Mouse (Mus musculus) forebrain, embryonic 12.5 days (tissue): ENCODE results near the gene Tuba3a. TPM values are rescaled to one million over a fixed set of nuclear protein-coding genes. Genes with fewer than 3 reads are reported as not detected.

Experiments used
- ATAC-seq: fragments of 200-750 bp; cut with Nextera tagmentation; 2 replicates; pipeline ENCODE4 v1.8.0; 2017; ENCODE audit warnings: moderate TSS enrichment; ENCODE audit not compliant: low FRiP score
- H3K27ac ChIP-seq: fragments of 300-500 bp; sonication (generic); 2 replicates; pipeline ENCODE4 v1.5.1; 2016; ENCODE audit warnings: mild to moderate bottlenecking
- H3K27me3 ChIP-seq: fragments of 300-500 bp; sonication (generic); 2 replicates; pipeline ENCODE4 v1.6.1; 2016; ENCODE audit warnings: mild to moderate bottlenecking
- H3K36me3 ChIP-seq: fragments of 300-500 bp; sonication (generic); replicated peaks from 2 replicates; pipeline ENCODE4 v1.6.1; 2016; ENCODE audit warnings: mild to moderate bottlenecking
- H3K4me1 ChIP-seq: fragments of 300-500 bp; sonication (generic); 2 replicates; pipeline ENCODE4 v1.6.1; 2016
- H3K4me2 ChIP-seq: fragments of 300-500 bp; sonication (generic); 2 replicates; pipeline ENCODE4 v1.6.1; 2016; ENCODE audit warnings: mild to moderate bottlenecking, moderate library complexity
- H3K4me3 ChIP-seq: fragments of 300-500 bp; sonication (generic); replicated peaks from 2 replicates; pipeline ENCODE4 v1.5.1; 2016; ENCODE audit warnings: mild to moderate bottlenecking
- H3K9ac ChIP-seq: fragments of 300-500 bp; sonication (generic); 2 replicates; pipeline ENCODE4 v1.6.1; 2016; ENCODE audit warnings: mild to moderate bottlenecking
- H3K9me3 ChIP-seq: fragments of 300-500 bp; sonication (generic); 2 replicates; pipeline ENCODE4 v1.6.1; 2016
- WGBS: fragments of 180-500 bp; shearing (Covaris S2); methylation state at CpG from one replicate; pipeline ENCODE4 v1.1.7; 2016; 5-methylcytosine and 5-hydroxymethylcytosine counted together
- polyA plus RNA-seq: library from polyadenylated mRNA; unstranded; fragments of >200 nt; fragmentation: Nextera tagmentation; extraction: Ambion mirVana; gene quantifications from 2 replicates; pipeline ENCODE4 v1.2.1, GENCODE M21; 2016

Tuba3a gene
- not detected in 2 replicates for polyA plus RNA-seq

GRCm38 (mm10) chr6:125285890-125286289 is at the start of gene Tuba3a:
Tuba3a (minus strand) TSS chr6:125286042.
- no peak within 1 kb of the TSS for H3K4me3 ChIP-seq
- ATAC-seq, result no peak
- H3K4me2 ChIP-seq, result no peak within 1 kb of the TSS
- no peaks in the 10 kb centered on the region for H3K9me3 ChIP-seq
- H3K27ac ChIP-seq, result no peak within 1 kb of the TSS
- H3K27me3 ChIP-seq, result no peaks in the 10 kb centered on the region
- no peaks in the 10 kb centered on the region for H3K36me3 ChIP-seq
- no peaks in the 10 kb centered on the region for H3K4me1 ChIP-seq
- WGBS, result 94% methylated on average over 22 of the region's 22 CpGs
- no peak within 1 kb of the TSS for H3K9ac ChIP-seq

GRCm38 (mm10) chr6:125334356-125334755 is 48.5 kb upstream of the Tuba3a start:
- no peaks in the 10 kb centered on the region for H3K9me3 ChIP-seq
- H3K36me3 ChIP-seq, result no peaks in the 10 kb centered on the region
- no peak overlapping the region for H3K4me3 ChIP-seq
- no peak for ATAC-seq
- no peak overlapping the region for H3K27ac ChIP-seq
- peaks cover 3% of the 10 kb centered on the region; the same call in 1 of the 2 replicates for H3K4me1 ChIP-seq
- no peak overlapping the region for H3K4me2 ChIP-seq
- 51% methylated on average over 2 of the region's 2 CpGs for WGBS
- H3K27me3 ChIP-seq, result 0 out of 2 replicates have a peak, but pooled peaks cover 8% of the 10 kb centered on the region
- H3K9ac ChIP-seq, result no peak overlapping the region

- H3K4me1 ChIP-seq, result peaks cover 3% of the 10 kb centered on the region; the same call in 1 of the 2 replicates
- H3K27me3 ChIP-seq, result 0 out of 2 replicates have a peak, but pooled peaks cover 8% of the 10 kb centered on the region
- 79% methylated on average over 14 of the region's 14 CpGs for WGBS
- H3K27ac ChIP-seq, result no peak overlapping the region
- no peaks in the 10 kb centered on the region for H3K36me3 ChIP-seq
- H3K4me2 ChIP-seq, result no peak overlapping the region
- H3K9ac ChIP-seq, result no peak overlapping the region
- no peaks in the 10 kb centered on the region for H3K9me3 ChIP-seq
- no peak for ATAC-seq
- H3K4me3 ChIP-seq, result no peak overlapping the region
Measured at GRCm38 (mm10) chr6:125333112-125333899, 47.5 kb upstream of the Tuba3a start.

- Histone ChIP-seq H3K4me1 (peaks cover 3% of the 10 kb centered on the region; the same call in 1 of the 2 replicates), H3K27me3 (0 out of 2 replicates have a peak, but pooled peaks cover 8% of the 10 kb centered on the region), H3K36me3 (no peaks in the 10 kb centered on the region), H3K4me3 (peak overlapping the region; percentile 55), H3K27ac (no peak overlapping the region), H3K9me3 (no peaks in the 10 kb centered on the region), H3K4me2 (peak overlapping the region; percentile 77), H3K9ac (peak overlapping the region; percentile 64)
- peak; percentile 93 for ATAC-seq
- whole genome bisulfite sequencing, result under 1% methylated on average over 39 of the region's 39 CpGs
Measured at GRCm38 (mm10) chr6:125330626-125331326, 44.9 kb upstream of the Tuba3a start.

GRCm38 (mm10) chr6:125328243-125328642 is 42.4 kb upstream of the Tuba3a start:
- Histone ChIP-seq H3K4me3 (no peak overlapping the region), H3K9me3 (no peaks in the 10 kb centered on the region), H3K27ac (no peak overlapping the region), H3K9ac (no peak overlapping the region), H3K36me3 (no peaks in the 10 kb centered on the region), H3K4me1 (peaks cover 3% of the 10 kb centered on the region; the same call in 1 of the 2 replicates), H3K27me3 (peaks cover 8% of the 10 kb centered on the region; the same call in 1 of the 2 replicates), H3K4me2 (no peak overlapping the region)
- ATAC-seq, result no peak
- WGBS, result 83% methylated on average over 5 of the region's 5 CpGs

- peaks cover 33% of the 10 kb centered on the region for H3K27me3 ChIP-seq
- H3K4me1 ChIP-seq, result peaks cover 7% of the 10 kb centered on the region; the same call in 1 of the 2 replicates
- no peak for ATAC-seq
- H3K27ac ChIP-seq, result no peak overlapping the region
- H3K4me2 ChIP-seq, result no peak overlapping the region
- no peak overlapping the region for H3K4me3 ChIP-seq
- H3K9me3 ChIP-seq, result no peaks in the 10 kb centered on the region
- no peaks in the 10 kb centered on the region for H3K36me3 ChIP-seq
- WGBS, result 75% methylated on average over 6 of the region's 6 CpGs
- H3K9ac ChIP-seq, result no peak overlapping the region
Measured at GRCm38 (mm10) chr6:125325337-125325736, 39.5 kb upstream of the Tuba3a start.

GRCm38 (mm10) chr6:125323547-125323946 is 37.7 kb upstream of the Tuba3a start:
- H3K27ac ChIP-seq, result no peak overlapping the region
- no peak for ATAC-seq
- H3K36me3 ChIP-seq, result no peaks in the 10 kb centered on the region
- H3K9ac ChIP-seq, result no peak overlapping the region
- no peak overlapping the region for H3K4me2 ChIP-seq
- H3K27me3 ChIP-seq, result peaks cover 47% of the 10 kb centered on the region
- 75% methylated on average over 6 of the region's 6 CpGs for WGBS
- H3K4me1 ChIP-seq, result peaks cover 7% of the 10 kb centered on the region; the same call in 1 of the 2 replicates
- H3K9me3 ChIP-seq, result no peaks in the 10 kb centered on the region
- H3K4me3 ChIP-seq, result no peak overlapping the region

GRCm38 (mm10) chr6:125322794-125323193 is 37.0 kb upstream of the Tuba3a start:
- Histone ChIP-seq H3K27me3 (peaks cover 50% of the 10 kb centered on the region), H3K9me3 (no peaks in the 10 kb centered on the region)
- ATAC-seq, result no peak

GRCm38 (mm10) chr6:125321114-125321855 is 35.4 kb upstream of the Tuba3a start:
- H3K4me3 ChIP-seq, result no peak overlapping the region
- H3K27me3 ChIP-seq, result peaks cover 50% of the 10 kb centered on the region
- WGBS, result 5% methylated on average over 26 of the region's 26 CpGs
- no peaks in the 10 kb centered on the region for H3K9me3 ChIP-seq
- no peak for ATAC-seq
- H3K4me1 ChIP-seq, result peaks cover 11% of the 10 kb centered on the region; the same call in 1 of the 2 replicates
- no peak overlapping the region for H3K9ac ChIP-seq
- H3K4me2 ChIP-seq, result no peak overlapping the region
- no peaks in the 10 kb centered on the region for H3K36me3 ChIP-seq
- no peak overlapping the region for H3K27ac ChIP-seq

More at GRCm38 (mm10) chr6:125322794-125323193, 37.0 kb upstream of the Tuba3a start:
- H3K4me3 ChIP-seq, result no peak overlapping the region
- H3K9ac ChIP-seq, result no peak overlapping the region
- no peak overlapping the region for H3K27ac ChIP-seq
- WGBS, result 56% methylated on average over 13 of the region's 13 CpGs
- H3K4me2 ChIP-seq, result no peak overlapping the region
- peaks cover 7% of the 10 kb centered on the region; the same call in 1 of the 2 replicates for H3K4me1 ChIP-seq
- H3K36me3 ChIP-seq, result no peaks in the 10 kb centered on the region

- peaks cover 50% of the 10 kb centered on the region for H3K27me3 ChIP-seq
- no peak within 1 kb of the TSS for H3K27ac ChIP-seq
- no peaks in the 10 kb centered on the region for H3K9me3 ChIP-seq
- H3K4me1 ChIP-seq, result peaks cover 11% of the 10 kb centered on the region; the same call in 1 of the 2 replicates
- WGBS, result 83% methylated on average over 1 of the region's 1 CpGs
- no peak within 1 kb of the TSS for H3K9ac ChIP-seq
- no peak within 1 kb of the TSS for H3K4me2 ChIP-seq
- H3K4me3 ChIP-seq, result no peak within 1 kb of the TSS
- no peaks in the 10 kb centered on the region for H3K36me3 ChIP-seq
- ATAC-seq, result no peak
Measured at GRCm38 (mm10) chr6:125320323-125320722, 34.5 kb upstream of the Tuba3a start, which contains the start of gene Scnn1a. Scnn1a (plus strand) TSS chr6:125320659.

GRCm38 (mm10) chr6:125319919-125320296 is 34.1 kb upstream of the Tuba3a start:
- peaks cover 50% of the 10 kb centered on the region for H3K27me3 ChIP-seq

More at GRCm38 (mm10) chr6:125319919-125320296, 34.1 kb upstream of the Tuba3a start:
- H3K4me2 ChIP-seq, result no peak overlapping the region
- no peaks in the 10 kb centered on the region for H3K9me3 ChIP-seq
- no peak overlapping the region for H3K9ac ChIP-seq
- no peak overlapping the region for H3K27ac ChIP-seq
- ATAC-seq, result no peak
- no peak overlapping the region for H3K4me3 ChIP-seq
- no peaks in the 10 kb centered on the region for H3K36me3 ChIP-seq
- peaks cover 11% of the 10 kb centered on the region; the same call in 1 of the 2 replicates for H3K4me1 ChIP-seq
